Mouse (Mus musculus): Measurements from ENCODE around the gene Phf12.

GRCm38 (mm10) chr11:78067566-78067965 lies 85.0 kb downstream of the Phf12 start:
- TF ChIP-seq CTCF (IDR thresholded peaks at IDR 0.05; ENCODE audit: borderline replicate concordance, control insufficient read depth, extremely low read depth, insufficient read depth, low read length, poor library complexity) (no peak), POLR2A (IDR thresholded peaks at IDR 0.05; ENCODE audit: control insufficient read depth, extremely low read depth, insufficient read depth, low read length, poor library complexity) (no peak)
